In genomic region chr10:127293590-127294113, GRCm38 (mm10) we compare ENCODE assay signal across 17 mouse cellular contexts. TPM values are rescaled to one million over a fixed set of nuclear protein-coding genes. Genes with fewer than 3 reads are reported as not detected.
DNase-seq lines count a peak whose midpoint lies in the region; TF ChIP-seq lines count a peak whose summit lies in the region.
"Had no signal": no experiment of that assay in that cellular context is flagged by ENCODE, and none has a peak within 500 bp of the region (broad histone marks: within the 10 kb centered on the region; RNA-seq: fewer than 3 reads in every experiment).

No protein-coding gene starts in this region.

- DNase-seq in heart, adult 2 months = no peak
- DNase-seq in heart, postnatal 4 days = no peak
- DNase-seq in left cerebral cortex, adult 2 months (ENCODE audit: extremely low spot score in 1 of 2, low spot score in 2 of 2) = no peak
- no peak for DNase-seq in left cerebral cortex, postnatal 25 days (ENCODE audit: low spot score in 2 of 2)
- DNase-seq in thymus, postnatal 0 days (ENCODE audit: low spot score) = no peak
- no peak for DNase-seq in spleen, postnatal 36 days (ENCODE audit: low spot score in 2 of 2)
- DNase-seq: cerebellum, adult 2 months; kidney, postnatal 10 days; layer of hippocampus, adult 9-11 months; thymus, postnatal 36 days had no signal

- no peaks in the 10 kb centered on the region for H3K79me2 ChIP-seq in heart, adult 2 months (replicated peaks; ENCODE audit: control insufficient read depth, insufficient read depth, low read length)
- H3K79me2 ChIP-seq in macrophage (ENCODE audit: inconsistent target) = peaks cover 48% of the 10 kb centered on the region

- TF ChIP-seq POLR2A in heart, adult 2 months (IDR thresholded peaks at IDR 0.05; ENCODE audit: insufficient read depth, low read depth, low read length) = no peak

- H3K36me3 ChIP-seq in heart, adult 2 months (ENCODE audit: control insufficient read depth, insufficient read depth, low read length) = peaks cover 26% of the 10 kb centered on the region
- H3K36me3 ChIP-seq in macrophage (ENCODE audit: inconsistent target) = peaks cover 42% of the 10 kb centered on the region

- H3K27ac ChIP-seq in heart, adult 2 months = peak overlapping the region; percentile 92
- H3K27ac ChIP-seq in left cerebral cortex, adult 2 months = 0 out of 2 replicates have a peak overlapping the region, but pooled peaks have one; percentile 32
- H3K27ac ChIP-seq in brown adipose tissue, adult 24 weeks (replicated peaks; ENCODE audit: low read depth, low read length) = peak overlapping the region; percentile 63
- H3K27ac ChIP-seq in macrophage = 0 out of 2 replicates have a peak overlapping the region, but pooled peaks have one; percentile 97
- H3K27ac ChIP-seq: hindbrain, embryonic 10.5 days; limb, embryonic 13.5 days; midbrain, embryonic 10.5 days; neural tube, embryonic 13.5 days; stomach, postnatal 0 days had no signal

- H3K4me1 ChIP-seq in heart, adult 2 months (ENCODE audit: control insufficient read depth, insufficient read depth, low read length) = peaks cover 17% of the 10 kb centered on the region
- H3K4me1 ChIP-seq in brown adipose tissue, adult 24 weeks (ENCODE audit: control insufficient read depth, insufficient read depth, insufficient read length, low read length) = no peaks in the 10 kb centered on the region; the same call in 1 of the 2 replicates

- TF ChIP-seq CTCF in heart, adult 2 months (IDR thresholded peaks at IDR 0.05) = no peak
- TF ChIP-seq CTCF in left cerebral cortex, adult 2 months (IDR thresholded peaks at IDR 0.05) = no peak

- H3K9ac ChIP-seq in heart, adult 2 months (ENCODE audit: low read depth, low read length) = peak overlapping the region; percentile 29; the same call in 1 of the 2 replicates
- H3K9ac ChIP-seq: limb, embryonic 13.5 days had no signal

- no peaks in the 10 kb centered on the region for H3K27me3 ChIP-seq in heart, adult 2 months (ENCODE audit: control insufficient read depth, insufficient read depth, low read length)
- H3K27me3 ChIP-seq: limb, embryonic 13.5 days; neural tube, embryonic 13.5 days had no signal

- intact Hi-C loops in heart, adult 2 months (cut with DNase I) = no loop called here
- intact Hi-C loops in left cerebral cortex, adult 2 months (cut with DNase I) = no loop called here
- intact Hi-C loops in left cerebral cortex, postnatal 25 days (cut with DNase I) = no loop called here

- WGBS in heart, adult 2 months = 67% methylated on average over 3 of the region's 3 CpGs
- 86% methylated on average over 3 of the region's 3 CpGs for WGBS in macrophage (ENCODE audit: missing documents)

- no peak overlapping the region; the same call in 1 of the 2 replicates for H3K4me3 ChIP-seq in heart, adult 2 months
- H3K4me3 ChIP-seq in left cerebral cortex, adult 2 months = no peak overlapping the region
- peak overlapping the region; percentile 25 for H3K4me3 ChIP-seq in brown adipose tissue, adult 24 weeks (ENCODE audit: insufficient read depth, low read depth, low read length)
- no peak overlapping the region for H3K4me3 ChIP-seq in macrophage (ENCODE audit: inconsistent target)
- H3K4me3 ChIP-seq: hindbrain, embryonic 10.5 days; limb, embryonic 13.5 days; neural tube, embryonic 13.5 days had no signal

- TF ChIP-seq EP300 in heart, adult 2 months (IDR thresholded peaks at IDR 0.05; ENCODE audit: insufficient read depth, low read depth, low read length) = no peak

RNA-seq across cellular contexts. Expression of gene Mbd6, which starts 4.8 kb away (rescaled TPM):
- total RNA-seq in heart, adult 2 months (2021) = 10 to 100 TPM; 19.2 to 20.4 TPM
- 15.8 and 22.3 TPM in 2 replicates for polyA plus RNA-seq in heart, adult 2 months (2012; rRNA removed)
- total RNA-seq in heart, postnatal 4 days (2021) = 10 to 100 TPM; 41.7 to 43.2 TPM
- total RNA-seq in left cerebral cortex, adult 2 months (2021) = 10 to 100 TPM; 42.2 to 52.4 TPM
- total RNA-seq in left cerebral cortex, postnatal 25 days (2021) = 10 to 100 TPM; 32.2 to 38.9 TPM
- polyA plus RNA-seq in brown adipose tissue, adult 24 weeks (2012; ENCODE audit: insufficient read depth, insufficient read length, missing spikeins) = 15.9 and 18.4 TPM in 2 replicates
- 100 to 1,000 TPM in 25 of 26 experiments, 10 to 100 TPM in 1; 84.5 to 264 (median 195) TPM for total RNA-seq in macrophage (2018; cell fraction: chromatin; rRNA removed)
- 10 to 100 TPM; 24.6 to 53.2 (median 34.6) TPM for total RNA-seq in macrophage (2018; cell fraction: cytosol; rRNA removed)
- total RNA-seq in macrophage (2018; cell fraction: nucleus; rRNA removed) = 100 to 1,000 TPM in 24 of 26 experiments, 10 to 100 TPM in 2; 88.1 to 233 (median 149) TPM
- polyA plus RNA-seq in macrophage (2018) = 13.5 to 25.4 TPM (median 19.5 TPM) in 3 replicates
- polyA plus RNA-seq in thymus, postnatal 0 days (2015; fragmentation: Nextera tagmentation; extraction: Ambion mirVana) = 10.3 and 13.8 TPM in 2 replicates

RNA-seq across cellular contexts. Expression of gene Mars, which starts 17.9 kb away (rescaled TPM):
- 10 to 100 TPM; 42.6 to 47.7 TPM for total RNA-seq in heart, adult 2 months (2021)
- 36.6 and 51.3 TPM in 2 replicates for polyA plus RNA-seq in heart, adult 2 months (2012; rRNA removed)
- total RNA-seq in heart, postnatal 4 days (2021) = 10 to 100 TPM; 49.6 to 50.1 TPM
- total RNA-seq in left cerebral cortex, adult 2 months (2021) = 10 to 100 TPM; 55.3 to 61.5 TPM
- 10 to 100 TPM; 56.0 to 57.1 TPM for total RNA-seq in left cerebral cortex, postnatal 25 days (2021)
- 51.3 and 67.4 TPM in 2 replicates for polyA plus RNA-seq in brown adipose tissue, adult 24 weeks (2012; ENCODE audit: insufficient read depth, insufficient read length, missing spikeins)
- total RNA-seq in macrophage (2018; cell fraction: chromatin; rRNA removed) = 10 to 100 TPM in 24 of 26 experiments, 1 to 10 TPM in 2; 6.5 to 62.2 (median 30.8) TPM
- total RNA-seq in macrophage (2018; cell fraction: cytosol; rRNA removed) = 10 to 100 TPM; 11.1 to 29.3 (median 22.8) TPM
- 10 to 100 TPM in 23 of 26 experiments, 1 to 10 TPM in 3; 7.3 to 42.5 (median 27.1) TPM for total RNA-seq in macrophage (2018; cell fraction: nucleus; rRNA removed)
- polyA plus RNA-seq in macrophage (2018) = 19.9 to 28.8 TPM (median 20.2 TPM) in 3 replicates
- 110 and 122 TPM in 2 replicates for polyA plus RNA-seq in thymus, postnatal 0 days (2015; fragmentation: Nextera tagmentation; extraction: Ambion mirVana)

RNA-seq across cellular contexts. Expression of gene Dctn2, which starts 27.5 kb away (rescaled TPM):
- total RNA-seq in heart, adult 2 months (2021) = 100 to 1,000 TPM; 123 to 135 TPM
- 139 and 167 TPM in 2 replicates for polyA plus RNA-seq in heart, adult 2 months (2012; rRNA removed)
- 100 to 1,000 TPM; 151 to 159 TPM for total RNA-seq in heart, postnatal 4 days (2021)
- 100 to 1,000 TPM; 254 to 259 TPM for total RNA-seq in left cerebral cortex, adult 2 months (2021)
- 100 to 1,000 TPM; 262 to 278 TPM for total RNA-seq in left cerebral cortex, postnatal 25 days (2021)
- polyA plus RNA-seq in brown adipose tissue, adult 24 weeks (2012; ENCODE audit: insufficient read depth, insufficient read length, missing spikeins) = 100 and 102 TPM in 2 replicates
- 100 to 1,000 TPM; 145 to 323 (median 235) TPM for total RNA-seq in macrophage (2018; cell fraction: chromatin; rRNA removed)
- total RNA-seq in macrophage (2018; cell fraction: cytosol; rRNA removed) = 100 to 1,000 TPM in 18 of 26 experiments, 10 to 100 TPM in 8; 85.0 to 130 (median 105) TPM
- total RNA-seq in macrophage (2018; cell fraction: nucleus; rRNA removed) = 100 to 1,000 TPM in 25 of 26 experiments, 10 to 100 TPM in 1; 83.9 to 187 (median 136) TPM
- polyA plus RNA-seq in macrophage (2018) = 110 to 121 TPM (median 112 TPM) in 3 replicates
- 129 and 138 TPM in 2 replicates for polyA plus RNA-seq in thymus, postnatal 0 days (2015; fragmentation: Nextera tagmentation; extraction: Ambion mirVana)

RNA-seq across cellular contexts. Expression of gene Arhgap9, which starts 28.1 kb away (rescaled TPM):
- 1 to 10 TPM; 2.3 to 2.4 TPM for total RNA-seq in heart, adult 2 months (2021)
- 2.5 and 4.8 TPM in 2 replicates for polyA plus RNA-seq in heart, adult 2 months (2012; rRNA removed)
- total RNA-seq in heart, postnatal 4 days (2021) = 1 to 10 TPM; 2.0 to 2.9 TPM
- total RNA-seq in left cerebral cortex, adult 2 months (2021) = 1 to 10 TPM in 1 of 2 experiments, under 1 TPM in 1; 0.47 to 1.2 TPM
- 1 to 10 TPM in 1 of 2 experiments, under 1 TPM in 1; 0.99 to 1.1 TPM for total RNA-seq in left cerebral cortex, postnatal 25 days (2021)
- 0.87 and 1.9 TPM in 2 replicates for polyA plus RNA-seq in brown adipose tissue, adult 24 weeks (2012; ENCODE audit: insufficient read depth, insufficient read length, missing spikeins)
- total RNA-seq in macrophage (2018; cell fraction: chromatin; rRNA removed) = 100 to 1,000 TPM in 9 of 26 experiments, 10 to 100 TPM in 16, 1 to 10 TPM in 1; 7.6 to 191 (median 75.7) TPM
- total RNA-seq in macrophage (2018; cell fraction: cytosol; rRNA removed) = 100 to 1,000 TPM in 9 of 26 experiments, 10 to 100 TPM in 17; 57.0 to 121 (median 82.1) TPM
- 100 to 1,000 TPM in 4 of 26 experiments, 10 to 100 TPM in 22; 18.8 to 137 (median 66.9) TPM for total RNA-seq in macrophage (2018; cell fraction: nucleus; rRNA removed)
- polyA plus RNA-seq in macrophage (2018) = 48.5 to 115 TPM (median 70.4 TPM) in 3 replicates
- polyA plus RNA-seq in thymus, postnatal 0 days (2015; fragmentation: Nextera tagmentation; extraction: Ambion mirVana) = 107 and 127 TPM in 2 replicates

RNA-seq across cellular contexts. Expression of gene Kif5a, which starts 30.5 kb away (rescaled TPM):
- under 1 TPM; 0.34 to 0.45 TPM for total RNA-seq in heart, adult 2 months (2021)
- 1.3 and 2.2 TPM in 2 replicates for polyA plus RNA-seq in heart, adult 2 months (2012; rRNA removed)
- total RNA-seq in heart, postnatal 4 days (2021) = 1 to 10 TPM in 1 of 2 experiments, under 1 TPM in 1; 0.70 to 1.2 TPM
- 1,000 to 10,000 TPM; 1,016 to 1,023 TPM for total RNA-seq in left cerebral cortex, adult 2 months (2021)
- 100 to 1,000 TPM; 934 to 952 TPM for total RNA-seq in left cerebral cortex, postnatal 25 days (2021)
- polyA plus RNA-seq in brown adipose tissue, adult 24 weeks (2012; ENCODE audit: insufficient read depth, insufficient read length, missing spikeins) = 0.99 and 2.2 TPM in 2 replicates
- total RNA-seq in macrophage (2018; cell fraction: chromatin; rRNA removed) = 1 to 10 TPM; 1.1 to 8.4 (median 3.0) TPM
- under 1 TPM; 0.33 to 0.96 (median 0.56) TPM for total RNA-seq in macrophage (2018; cell fraction: cytosol; rRNA removed)
- total RNA-seq in macrophage (2018; cell fraction: nucleus; rRNA removed) = 1 to 10 TPM in 18 of 26 experiments, under 1 TPM in 8; 0.46 to 3.2 (median 1.5) TPM
- polyA plus RNA-seq in macrophage (2018) = 0.61 to 0.67 TPM (median 0.63 TPM) in 3 replicates
- 0.13 and 0.32 TPM in 2 replicates for polyA plus RNA-seq in thymus, postnatal 0 days (2015; fragmentation: Nextera tagmentation; extraction: Ambion mirVana)

Comparison
In these comparisons a context has a peak if more than half of its experiments do, and no peak if none do; other contexts are left out.
1. H3K27ac ChIP-seq: peak in every context shown above with its lines; median percentile 97 in macrophage; 92 in heart, adult 2 months; 63 in brown adipose tissue, adult 24 weeks; 32 in left cerebral cortex, adult 2 months.